Mouse (Mus musculus) embryo, embryonic 10.5 days (tissue): ENCODE results near the gene Topbp1.
"Not testable (repeated sequence)": the region's sequence is repeated elsewhere in the genome, so short reads cannot be mapped to it uniquely, and the experiment has no call there.

ENCODE experiments used
- DNase-seq: peaks from one replicate; pipeline ENCODE4 v3.0.0-alpha.2; 2015; ENCODE audit warnings: low spot score

Topbp1 gene

DNA sequence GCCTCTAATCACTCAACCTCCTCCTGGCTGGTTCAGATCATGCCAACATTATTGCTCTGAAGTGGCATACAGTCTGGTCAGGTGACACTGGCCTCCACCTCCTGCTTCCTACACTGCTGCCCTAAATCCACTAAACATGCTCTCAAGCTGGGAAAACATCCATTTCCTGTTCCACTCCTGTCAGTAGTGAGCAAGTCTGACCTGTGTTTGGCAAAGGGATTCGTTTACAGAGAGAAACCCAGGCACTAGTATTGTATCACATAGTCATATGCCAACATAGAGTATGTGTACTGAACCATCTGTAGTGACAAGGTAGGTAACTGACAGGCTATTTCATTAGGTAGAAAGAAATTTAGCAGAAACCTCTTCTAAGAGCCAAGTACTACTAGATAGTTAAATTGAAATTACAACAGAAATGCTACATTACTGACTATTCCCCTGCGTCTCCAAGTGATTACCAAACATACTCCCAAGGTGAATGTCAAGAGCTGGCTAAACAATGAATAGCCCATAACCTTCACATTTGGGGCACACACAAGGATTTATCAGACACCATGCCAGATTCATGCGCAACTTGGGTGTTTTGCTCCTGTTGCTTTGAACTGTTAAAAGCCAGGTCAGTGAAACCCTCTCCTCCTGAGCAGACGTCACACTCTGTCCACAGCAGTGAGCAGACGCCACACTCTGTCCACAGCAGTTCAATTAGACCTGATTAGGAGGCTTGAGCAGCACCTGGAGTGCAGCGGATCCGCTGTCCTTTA, 48.7 kb downstream of the Topbp1 start:
- DNase-seq: not testable (repeated sequence)

DNA sequence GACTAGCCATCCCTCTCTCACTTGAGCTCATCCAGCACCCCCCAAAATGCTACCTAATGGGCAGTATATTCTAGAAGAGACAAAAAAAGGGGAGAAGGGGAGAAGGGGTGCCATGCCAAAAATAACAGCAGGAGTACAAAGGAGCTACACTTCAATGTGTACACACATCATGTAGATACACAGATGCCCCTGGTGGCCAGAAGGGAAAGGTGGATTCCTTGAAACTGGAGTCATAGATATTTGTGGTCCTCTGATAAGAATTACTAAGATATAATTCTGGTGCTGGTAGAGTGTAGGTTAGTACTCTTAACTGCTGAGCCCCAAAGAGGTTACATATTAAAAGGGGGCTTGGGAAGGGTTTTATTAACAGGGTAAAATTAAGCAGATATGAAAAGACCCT, 52.9 kb downstream of the Topbp1 start:
- DNase-seq: no peak

DNA sequence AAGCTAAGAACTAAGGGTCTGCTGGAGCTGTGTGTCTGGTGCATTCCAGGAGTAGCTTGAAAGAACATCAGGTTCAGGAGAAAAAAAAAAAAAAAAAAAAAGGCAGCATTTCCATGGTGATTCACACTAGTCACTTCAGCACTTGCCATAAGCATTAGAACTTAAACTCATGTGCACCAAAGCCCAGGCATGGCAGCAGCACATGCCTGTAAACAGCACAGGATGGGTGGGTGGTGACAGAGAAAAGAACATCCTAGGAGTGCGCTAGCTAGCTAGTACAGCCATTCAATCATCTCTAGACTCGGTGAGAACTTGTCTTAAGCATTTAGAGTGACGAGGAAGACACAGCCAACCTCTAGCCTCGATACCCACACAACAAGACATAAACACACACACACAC, 53.5 kb downstream of the Topbp1 start:
- no peak for DNase-seq

DNA sequence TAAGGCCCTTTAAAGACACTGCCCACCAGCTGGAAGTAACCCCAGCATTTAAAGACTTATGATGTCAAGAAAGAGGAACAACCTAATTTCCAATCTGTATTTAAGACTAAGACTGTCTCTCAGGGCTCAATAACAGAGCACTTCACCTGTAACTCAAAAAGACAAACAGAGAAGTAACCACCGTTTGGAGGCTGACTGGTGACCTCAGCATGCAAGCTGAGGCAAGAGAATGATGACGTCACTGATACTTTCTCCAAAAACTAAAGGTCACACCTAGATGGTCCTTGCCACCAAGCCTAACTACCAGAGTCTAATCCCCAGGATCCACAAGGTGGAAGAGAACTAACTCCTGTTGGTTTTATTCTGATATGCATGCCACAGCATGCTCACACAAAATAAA, 55.6 kb downstream of the Topbp1 start:
- no peak for DNase-seq

DNA sequence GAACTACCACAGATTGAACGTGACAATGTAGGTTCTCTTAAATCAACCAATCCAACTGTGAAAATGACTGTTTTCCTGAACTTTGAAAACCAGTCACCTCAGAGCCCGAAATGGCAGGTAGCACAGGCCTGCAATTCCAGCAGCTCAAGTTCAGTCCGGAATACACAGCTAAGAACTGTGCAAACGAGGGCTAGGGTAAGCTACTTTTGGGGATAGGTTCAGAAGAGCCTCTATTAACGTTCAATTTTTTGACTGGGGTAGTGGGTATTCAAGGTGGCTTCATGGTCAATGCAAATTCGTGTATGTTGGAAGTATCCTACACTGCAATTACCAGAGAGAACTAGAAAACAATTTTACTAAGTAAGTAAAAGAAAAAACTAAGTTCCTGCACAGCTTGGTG, 58.1 kb downstream of the Topbp1 start:
- DNase-seq: no peak

DNA sequence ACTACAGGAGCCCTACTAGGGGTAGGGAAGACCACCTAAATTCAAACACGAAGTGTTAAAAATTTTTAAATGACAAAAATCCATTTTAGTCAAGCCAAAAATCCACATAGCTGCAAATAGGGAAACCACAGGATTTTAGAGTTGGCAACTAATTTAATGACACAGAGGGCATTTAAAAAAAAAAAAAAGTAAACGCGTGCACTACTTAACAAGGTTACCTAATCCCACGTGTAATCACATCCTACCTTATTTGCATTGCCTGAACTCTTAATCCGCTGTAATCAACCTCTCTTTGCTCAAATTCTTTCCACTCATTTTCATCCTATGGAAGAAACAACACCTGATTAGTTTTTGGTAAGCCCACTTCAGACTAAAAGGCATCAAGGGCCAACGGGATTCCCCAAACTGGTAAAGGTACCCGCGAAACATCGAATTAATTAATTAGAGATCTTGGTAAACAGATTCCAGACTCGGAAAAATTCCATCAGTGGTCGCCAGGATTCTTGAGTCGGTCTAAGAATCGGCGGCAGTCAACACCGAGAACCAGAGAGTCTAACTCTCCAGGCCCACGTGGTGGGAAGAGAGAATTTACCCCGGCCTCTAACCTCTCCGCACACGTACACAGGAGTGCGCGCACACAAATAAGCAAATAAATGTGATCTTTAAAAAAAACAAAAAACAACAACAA, 58.9 kb downstream of the Topbp1 start:
- DNase-seq: peak; percentile 70

DNA sequence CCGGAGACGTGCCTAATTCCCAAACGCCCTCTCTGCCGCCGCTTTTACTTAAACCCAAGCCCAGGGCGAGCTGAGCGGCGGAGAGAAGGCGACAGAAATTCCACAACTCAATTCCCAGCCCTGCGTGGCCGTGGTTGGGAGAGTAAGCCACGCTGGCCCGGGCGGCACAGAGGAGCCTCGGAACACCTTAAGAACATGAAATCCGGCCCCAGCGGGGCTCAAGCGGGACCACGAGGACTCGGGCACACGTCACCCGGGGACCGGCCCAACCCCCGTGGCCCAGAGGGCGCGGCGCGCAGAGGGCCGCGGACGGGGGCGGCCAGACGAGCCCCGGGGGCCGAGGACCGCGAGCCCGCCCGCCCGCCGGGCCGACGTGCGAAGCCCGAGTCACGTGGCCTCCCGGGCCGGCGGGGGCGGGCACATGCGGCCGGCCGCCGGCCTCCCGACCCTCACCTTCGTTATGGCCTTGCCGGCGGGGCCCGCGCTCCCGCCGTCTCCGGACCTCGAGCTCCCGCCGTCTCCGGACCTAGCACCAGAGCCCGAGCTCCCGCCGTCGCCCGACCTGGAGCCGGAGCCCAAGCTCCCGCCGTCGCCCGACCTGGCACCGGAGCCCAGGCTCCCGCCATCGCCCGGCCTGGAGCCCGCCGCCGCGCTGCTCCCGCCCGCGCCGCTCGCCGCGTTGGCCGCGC, 59.7 kb downstream of the Topbp1 start:
- peak; percentile 72 for DNase-seq

DNA sequence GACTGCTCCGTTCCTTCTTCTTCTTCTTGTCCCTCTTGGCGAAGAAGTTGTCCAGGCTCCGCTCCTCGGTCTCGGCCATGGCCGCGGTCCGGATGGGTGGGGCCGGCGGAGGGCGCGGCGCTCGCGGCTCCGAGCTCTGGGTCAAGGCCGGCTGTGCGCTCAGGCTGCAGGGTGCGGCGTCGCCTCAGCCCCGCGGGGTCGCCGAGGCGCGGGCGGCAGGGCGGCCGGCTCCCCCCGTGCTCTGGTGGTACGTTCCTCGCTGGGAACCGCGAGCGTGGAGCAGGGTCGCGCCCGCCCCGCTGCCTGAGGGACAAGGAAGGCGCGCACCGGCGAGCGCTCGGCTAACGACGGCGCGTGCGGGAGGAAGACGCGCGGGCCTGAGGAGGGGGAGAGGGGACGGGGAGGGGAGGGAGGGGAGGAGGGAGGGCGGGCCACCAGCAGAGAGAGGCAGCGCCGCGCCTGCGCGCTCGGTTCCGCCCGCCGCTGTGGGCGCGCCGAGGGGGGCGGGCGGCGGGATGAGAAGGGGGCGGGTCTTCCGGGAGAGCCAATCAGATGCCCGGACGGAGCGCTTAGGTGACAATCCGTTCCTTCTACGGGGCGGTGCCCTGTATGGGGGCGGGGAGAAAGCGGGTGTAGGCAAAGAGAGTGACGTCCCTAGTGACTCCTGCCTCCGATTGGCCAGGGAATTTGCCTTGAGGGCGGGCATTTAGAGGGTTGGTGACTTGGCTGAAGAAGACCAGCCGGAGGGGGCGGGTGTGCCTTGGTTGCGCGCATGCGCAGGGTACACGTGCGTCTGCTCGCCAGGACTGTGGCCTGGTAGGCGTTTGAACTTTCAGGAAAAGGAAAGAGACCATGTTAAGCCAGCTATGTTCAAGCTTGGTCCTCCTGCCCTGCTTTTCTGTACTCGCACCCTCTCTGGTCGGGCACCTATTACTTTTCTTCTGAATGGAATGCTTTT, 60.6 kb downstream of the Topbp1 start, which contains the start of gene Cdv3:
Gene Cdv3 (minus strand): TSS at position 551 of the 958 bp plus-strand sequence.
- peak; percentile 100 for DNase-seq

DNA sequence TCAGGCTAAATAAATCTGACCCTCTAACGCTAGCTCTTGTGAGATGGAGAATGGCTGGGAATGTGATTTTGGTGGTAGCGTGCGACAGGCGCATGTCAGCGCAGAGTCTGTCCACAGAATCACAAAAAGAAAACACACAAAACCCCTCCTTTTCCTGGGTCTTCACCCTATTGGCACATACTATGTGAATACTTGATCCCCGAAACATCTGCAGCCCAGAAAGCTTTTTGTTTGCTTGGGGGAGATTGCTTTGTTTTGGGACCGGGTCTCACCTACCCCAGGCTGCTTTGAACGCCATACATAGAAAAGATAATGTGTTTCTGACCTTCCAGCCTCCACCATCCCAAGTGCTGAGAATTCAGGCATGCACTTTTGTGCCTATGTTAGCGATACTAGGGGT, 61.3 kb downstream of the Topbp1 start:
- no peak for DNase-seq

DNA sequence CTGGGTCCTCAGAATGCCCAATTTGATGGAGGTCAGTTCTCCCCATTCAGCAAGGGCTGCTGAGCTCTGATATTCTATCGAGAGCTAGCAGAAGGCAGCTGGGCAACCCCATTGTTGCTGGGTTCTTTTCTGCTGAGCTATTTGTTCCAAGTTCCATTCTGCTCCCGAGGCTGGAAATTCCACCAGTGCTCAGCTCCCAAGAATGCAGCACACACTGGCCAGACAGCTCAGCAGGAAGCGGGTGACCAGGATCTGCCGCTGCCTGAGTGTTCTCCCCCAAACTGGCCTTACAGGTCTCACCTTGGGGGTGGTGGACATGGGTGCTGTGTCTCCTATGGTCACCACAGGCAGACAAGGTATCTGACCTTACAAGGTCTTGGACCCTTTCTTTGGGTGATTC, 64.9 kb downstream of the Topbp1 start:
- DNase-seq: no peak

DNA sequence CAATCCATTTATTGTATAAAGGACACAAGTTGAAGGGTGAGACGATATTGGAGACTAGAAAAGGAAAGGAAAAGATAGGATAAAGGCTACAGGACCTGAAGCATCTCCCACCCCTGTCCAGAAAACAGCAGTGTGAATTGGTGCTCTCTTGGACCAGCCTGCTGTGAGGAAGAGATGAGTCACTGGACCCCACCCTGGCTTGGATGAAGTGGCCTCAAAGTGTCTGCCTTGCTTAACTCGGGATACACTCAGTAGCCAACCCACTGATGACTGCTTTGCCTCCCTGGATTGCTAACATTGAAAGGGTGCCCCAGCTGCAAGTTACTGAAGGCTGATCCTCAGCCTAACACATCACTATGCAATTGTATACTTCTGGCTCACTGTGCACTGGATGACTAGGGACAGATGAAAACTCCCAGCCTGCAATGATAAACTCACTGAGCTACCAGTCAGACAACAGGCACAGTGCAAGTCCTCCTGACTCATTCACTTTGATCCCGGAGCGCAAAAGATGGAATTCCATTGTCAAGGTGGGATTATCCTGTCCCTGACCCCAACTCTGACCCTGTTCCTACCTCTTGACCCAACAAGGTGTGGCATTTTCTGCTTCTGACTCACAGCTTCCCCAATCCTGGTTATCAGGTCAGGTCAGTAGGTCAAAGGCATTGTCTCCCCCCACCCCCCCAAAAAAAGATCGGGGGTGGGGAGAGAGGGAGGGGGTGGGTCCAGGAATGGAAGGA, 67.4 kb downstream of the Topbp1 start:
- DNase-seq: no peak

DNA sequence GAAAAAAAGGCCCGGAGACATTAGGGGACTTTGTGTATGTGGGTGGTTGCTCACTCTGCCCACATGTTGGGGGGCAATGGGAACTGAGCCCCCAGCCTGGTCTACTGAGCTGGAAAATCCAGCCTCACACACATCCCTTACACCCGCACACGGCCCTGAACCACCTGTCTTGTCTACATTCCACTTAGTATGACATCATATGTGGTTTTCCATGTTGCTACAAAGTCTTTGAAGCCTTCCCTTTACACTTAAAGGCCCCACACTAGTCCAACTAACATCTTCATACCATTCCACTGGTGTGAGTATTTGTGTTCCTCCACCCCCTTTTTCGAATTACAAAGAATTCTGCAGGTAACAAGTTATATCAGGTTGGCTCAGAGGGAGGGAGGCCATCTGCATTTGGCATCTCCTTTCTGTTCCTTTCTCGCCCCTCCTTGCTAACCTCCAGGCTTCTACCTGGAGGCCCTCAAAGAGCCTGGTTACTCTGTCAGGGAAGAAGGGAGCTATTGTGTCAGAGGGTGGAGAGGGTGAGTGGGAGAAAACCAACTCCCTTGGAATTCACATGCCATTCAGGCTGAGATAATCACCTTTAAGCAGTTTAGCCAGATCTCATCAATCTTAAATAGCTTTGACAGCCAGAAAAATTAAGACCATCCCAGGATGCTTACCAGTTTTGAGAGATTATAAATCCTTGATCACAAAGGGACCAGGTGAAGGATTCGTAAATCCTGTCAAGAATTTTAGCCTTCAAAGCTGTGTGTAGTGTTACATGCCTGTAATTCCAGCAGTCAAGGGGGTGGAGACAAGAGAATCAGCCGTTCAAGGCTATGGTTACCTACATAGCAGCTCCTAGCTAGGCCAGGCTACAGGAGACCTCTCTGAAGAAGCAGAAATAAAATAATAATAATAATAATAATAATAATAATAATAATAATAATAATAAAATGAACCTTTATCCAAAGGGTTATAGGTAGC, 71.6 kb downstream of the Topbp1 start:
- DNase-seq: no peak

DNA sequence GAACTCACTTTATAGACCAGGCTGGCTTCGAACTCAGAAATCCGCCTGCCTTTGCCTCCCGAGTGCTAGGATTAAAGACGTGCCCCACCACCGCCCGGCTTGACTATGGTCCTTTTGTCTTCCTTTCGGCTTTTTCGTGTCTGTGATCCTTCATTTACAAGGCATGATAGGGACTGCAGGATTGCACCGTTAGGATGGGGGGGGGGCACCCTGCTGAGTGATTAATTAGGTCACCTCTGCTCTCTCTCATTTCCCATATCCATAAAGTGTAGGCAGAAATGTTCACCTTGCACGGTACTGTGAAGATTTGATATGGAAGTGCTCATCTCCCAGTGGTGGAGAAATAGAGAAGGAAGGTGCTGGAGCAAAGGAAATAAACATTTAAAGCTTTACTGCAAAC, 73.7 kb downstream of the Topbp1 start:
- DNase-seq: no peak

DNA sequence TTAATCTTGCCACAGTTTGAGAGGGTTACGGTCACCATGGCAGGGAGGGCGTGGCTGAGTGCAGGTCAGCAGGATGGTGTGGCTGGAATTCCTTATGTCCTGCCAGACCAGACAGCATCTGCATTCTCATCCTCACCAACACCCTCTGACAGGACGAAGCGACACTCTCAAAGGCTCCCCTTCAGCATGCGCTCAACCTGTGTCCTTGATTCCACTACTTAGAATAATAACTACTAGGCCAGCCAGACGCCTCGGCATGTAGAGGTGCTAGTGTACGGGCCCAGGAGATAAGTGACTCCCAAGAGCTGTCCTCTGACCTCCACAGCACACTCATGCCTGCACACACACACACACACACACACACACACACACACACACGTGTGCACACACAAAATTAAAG, 74.2 kb downstream of the Topbp1 start:
- no peak for DNase-seq

DNA sequence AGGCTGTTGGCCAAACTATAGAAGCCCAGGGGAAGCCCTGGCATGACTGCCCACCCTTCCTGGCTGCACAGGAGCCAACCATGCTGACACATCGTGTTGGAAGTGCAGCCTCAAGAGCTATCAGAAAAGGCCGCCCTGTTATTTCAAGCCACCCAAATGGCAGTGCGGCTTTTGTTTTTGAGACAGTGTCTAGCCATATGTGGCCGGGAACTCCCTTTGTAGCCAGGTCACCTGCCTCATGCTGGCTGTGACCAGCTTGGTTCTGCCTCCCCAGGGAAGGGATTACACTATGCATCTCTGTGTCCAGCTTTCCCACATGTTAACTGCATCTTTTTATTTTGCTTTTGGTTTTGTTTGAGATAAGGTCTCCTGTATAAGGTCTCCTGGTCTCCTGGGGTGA, 75.6 kb downstream of the Topbp1 start:
- no peak for DNase-seq

DNA sequence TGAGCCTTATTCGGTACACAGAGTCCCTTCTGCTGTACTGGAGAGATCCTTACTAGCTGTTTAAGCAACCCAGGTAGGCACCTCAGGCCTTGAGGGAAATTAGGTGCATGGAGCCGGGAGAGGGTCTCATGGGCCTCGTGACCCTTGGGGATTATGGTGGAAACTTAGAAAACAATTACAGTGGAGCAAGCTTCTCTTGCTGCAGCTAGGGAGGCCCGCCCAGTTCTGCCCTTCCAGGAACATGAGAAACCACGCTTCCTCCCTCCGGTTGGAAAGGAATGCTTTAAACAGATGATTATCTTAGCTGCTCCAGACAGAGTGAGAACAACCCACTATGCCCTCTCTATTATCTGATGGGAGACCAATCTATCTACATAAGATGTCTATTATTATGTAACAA, 78.0 kb downstream of the Topbp1 start:
- no peak for DNase-seq

DNA sequence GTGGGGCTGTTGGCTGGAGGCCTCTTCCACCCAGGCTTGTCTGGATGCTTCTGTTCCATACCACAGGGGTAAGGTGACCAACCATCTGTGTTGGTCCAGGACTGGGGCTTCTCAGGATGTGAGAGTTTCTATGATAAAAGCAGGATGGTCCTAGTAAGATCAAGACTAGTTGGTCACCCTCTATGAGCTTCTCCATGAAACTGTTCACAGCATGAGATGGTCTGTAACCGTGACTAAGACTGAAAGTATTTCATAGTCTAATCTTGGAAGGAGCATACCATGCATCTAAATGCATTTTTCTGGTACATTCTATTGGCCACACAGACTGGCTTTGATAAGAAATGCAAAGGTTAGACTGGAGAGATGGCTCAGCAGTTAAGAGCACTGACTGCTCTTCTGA, 78.6 kb downstream of the Topbp1 start:
- no peak for DNase-seq

DNA sequence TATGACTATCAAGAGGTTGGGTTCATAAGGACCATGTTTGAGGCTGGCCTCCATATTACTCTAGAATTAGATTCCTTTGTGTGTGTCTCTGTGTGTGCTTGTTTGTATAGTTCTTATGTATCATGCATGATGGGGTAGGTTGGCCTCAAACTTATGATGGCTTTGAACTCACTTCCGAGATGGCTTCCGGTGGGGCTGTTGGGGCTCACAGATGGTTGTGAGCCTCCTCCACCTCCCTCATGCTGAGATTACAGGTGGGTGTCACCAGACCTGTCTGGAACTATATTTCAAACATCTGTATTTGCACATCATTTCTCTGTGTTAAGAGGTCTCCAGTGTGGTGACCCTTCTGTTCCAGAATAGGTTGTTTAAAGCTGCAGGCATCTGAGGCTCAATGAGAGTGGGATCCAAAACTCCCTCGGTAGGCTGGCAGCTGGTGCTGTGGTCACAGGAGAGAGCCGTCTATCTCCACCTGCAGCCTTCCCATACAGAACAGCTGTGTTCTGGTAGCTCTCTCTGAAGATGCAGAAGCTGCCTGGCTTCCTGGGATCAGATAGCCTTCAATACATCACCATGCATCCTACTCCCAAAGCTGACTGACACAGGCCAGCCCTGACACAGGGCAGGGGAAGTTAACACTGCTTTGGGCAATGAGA, 79.3 kb downstream of the Topbp1 start:
- DNase-seq: no peak

DNA sequence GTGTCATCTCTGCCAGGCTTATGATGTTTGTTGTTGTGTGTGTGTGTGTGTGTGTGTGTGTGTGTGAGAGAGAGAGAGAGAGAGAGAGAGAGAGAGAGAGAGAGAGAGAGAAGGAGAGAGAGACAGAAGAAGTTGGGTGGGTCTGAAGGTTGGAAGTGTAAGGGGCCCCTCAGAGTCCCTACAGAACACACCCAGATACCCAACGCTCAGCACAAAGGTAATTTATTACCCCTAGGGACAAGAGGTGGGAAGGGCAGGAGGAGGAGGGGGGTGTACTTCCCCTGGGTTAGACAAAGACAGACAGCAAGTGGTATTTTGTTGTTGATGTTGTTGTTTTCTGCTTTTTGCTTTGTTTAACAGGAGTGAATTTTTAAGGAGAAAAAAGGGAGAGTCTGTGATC, 80.6 kb downstream of the Topbp1 start:
- no peak for DNase-seq

DNA sequence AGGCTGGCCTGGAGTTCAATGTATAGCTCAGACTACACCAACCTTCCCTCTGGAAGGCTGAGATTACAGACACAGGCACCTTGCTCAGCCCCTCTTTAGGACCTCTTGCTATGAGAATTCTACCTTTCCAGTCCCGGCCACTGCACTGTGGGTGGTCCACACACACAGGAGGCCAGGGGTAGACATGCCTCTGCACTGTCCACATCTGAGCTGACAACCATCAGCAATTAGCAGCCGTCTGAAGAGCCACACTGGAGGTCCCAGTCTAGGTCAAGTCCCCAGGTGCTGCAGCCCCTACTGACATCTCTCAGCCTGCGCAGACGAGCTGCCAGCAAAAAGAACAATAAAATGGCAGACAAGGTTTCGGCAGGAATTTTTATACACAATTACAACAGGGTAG, 81.6 kb downstream of the Topbp1 start:
- peak; percentile 36 for DNase-seq
